ENCODE assay signal across 31 mouse cellular contexts in genomic region chr11:110347768-110348167, GRCm38 (mm10). TPM values are rescaled to one million over a fixed set of nuclear protein-coding genes. Genes with fewer than 3 reads are reported as not detected.
DNase-seq lines count a peak whose midpoint lies in the region; ATAC-seq and TF ChIP-seq lines count a peak whose summit lies in the region.
"Had no signal": no experiment of that assay in that cellular context is flagged by ENCODE, and none has a peak within 500 bp of the region (broad histone marks: within the 10 kb centered on the region; RNA-seq: fewer than 3 reads in every experiment).

No protein-coding gene starts in this region.

- TF ChIP-seq EP300 in heart, adult 2 months (IDR thresholded peaks at IDR 0.05; ENCODE audit: insufficient read depth, low read depth, low read length) = no peak
- TF ChIP-seq EP300 in MEL (IDR thresholded peaks at IDR 0.05; ENCODE audit: low read depth in 1 of 2, low read length in 2 of 2) = no peak

- no peaks in the 10 kb centered on the region for H3K4me1 ChIP-seq in heart, adult 2 months (ENCODE audit: control insufficient read depth, insufficient read depth, low read length)
- H3K4me1 ChIP-seq in MEL (ENCODE audit: control insufficient read depth in 1 of 2, insufficient read depth in 2 of 2, low read length in 2 of 2) = no peaks in the 10 kb centered on the region
- H3K4me1 ChIP-seq: embryonic facial prominence, embryonic 13.5 days; forebrain, embryonic 10.5 days; hindbrain, embryonic 13.5 days; liver, embryonic 15.5 days; midbrain, embryonic 10.5 days; midbrain, embryonic 15.5 days; neural tube, embryonic 12.5 days had no signal

- no peaks in the 10 kb centered on the region for H3K79me2 ChIP-seq in heart, adult 2 months (replicated peaks; ENCODE audit: control insufficient read depth, insufficient read depth, low read length)
- no peaks in the 10 kb centered on the region for H3K79me2 ChIP-seq in MEL (ENCODE audit: control insufficient read depth, insufficient read depth, low read length, poor library complexity)

- H3K4me3 ChIP-seq in heart, adult 2 months = no peak overlapping the region
- no peak overlapping the region for H3K4me3 ChIP-seq in left cerebral cortex, adult 2 months
- H3K4me3 ChIP-seq in MEL (ENCODE audit: control insufficient read depth in 1 of 2, insufficient read depth in 1 of 2, low read depth in 2 of 2, low read length in 2 of 2) = no peak overlapping the region
- H3K4me3 ChIP-seq: embryonic facial prominence, embryonic 13.5 days; forebrain, embryonic 10.5 days; hindbrain, embryonic 13.5 days; liver, embryonic 15.5 days; midbrain, embryonic 10.5 days; midbrain, embryonic 15.5 days; myocyte; neural tube, embryonic 12.5 days had no signal

- WGBS in heart, adult 2 months = 59% methylated on average over 6 of the region's 6 CpGs

- no peak overlapping the region for H3K9ac ChIP-seq in heart, adult 2 months (ENCODE audit: low read depth, low read length)
- H3K9ac ChIP-seq in MEL (ENCODE audit: control insufficient read depth, low read depth, low read length, poor library complexity, severe bottlenecking) = no peak overlapping the region
- H3K9ac ChIP-seq: embryonic facial prominence, embryonic 13.5 days; hindbrain, embryonic 13.5 days; liver, embryonic 15.5 days; midbrain, embryonic 15.5 days; neural tube, embryonic 12.5 days had no signal

- no peak for DNase-seq in heart, adult 2 months
- DNase-seq in heart, adult 18-20 months = no peak
- DNase-seq in left cerebral cortex, adult 2 months (ENCODE audit: extremely low spot score in 1 of 2, low spot score in 2 of 2) = no peak
- DNase-seq in left cerebral cortex, postnatal 4 days = no peak
- DNase-seq in 3T3-L1 (ENCODE audit: low read depth, low spot score) = peak; percentile 31
- DNase-seq in MEL (ENCODE audit: low read depth, low spot score) = no peak
- DNase-seq: adrenal gland, postnatal 14 days; B cell, adult 2 months; cerebellum, adult 11-12 months; cerebellum, adult 9-11 months; gastrocnemius, postnatal 36 days; heart, postnatal 36 days; kidney, adult 9 months; kidney, postnatal 14 days; liver; right cerebral cortex, adult 18-20 months; spleen, adult 18-20 months; thymus, adult 18-20 months; thymus, postnatal 25 days had no signal

- ATAC-seq in CD4-positive, CD25-positive, alpha-beta regulatory T cell, adult 4 months = no peak
- ATAC-seq: forebrain, embryonic 16.5 days; intestine, postnatal 0 days; midbrain, embryonic 15.5 days had no signal

- H3K27me3 ChIP-seq in heart, adult 2 months (ENCODE audit: control insufficient read depth, insufficient read depth, low read length) = no peaks in the 10 kb centered on the region
- peaks cover 0 to 3% of the 10 kb centered on the region in 2 experiments; a peak in 2 of 4 replicates for H3K27me3 ChIP-seq in MEL (ENCODE audit: control insufficient read depth in 1 of 2, insufficient read depth in 2 of 2, low read length in 2 of 2)
- H3K27me3 ChIP-seq: embryonic facial prominence, embryonic 13.5 days; hindbrain, embryonic 13.5 days; liver, embryonic 15.5 days; midbrain, embryonic 15.5 days; neural tube, embryonic 12.5 days had no signal

- intact Hi-C loops in heart, adult 2 months (cut with DNase I) = no loop called here
- intact Hi-C loops in left cerebral cortex, adult 2 months (cut with DNase I) = no loop called here
- intact Hi-C loops in left cerebral cortex, postnatal 4 days (cut with DNase I) = no loop called here

- TF ChIP-seq CTCF in heart, adult 2 months (IDR thresholded peaks at IDR 0.05) = peak; percentile 26
- peak; percentile 47 for TF ChIP-seq CTCF in left cerebral cortex, adult 2 months (IDR thresholded peaks at IDR 0.05)
- TF ChIP-seq CTCF in MEL (IDR thresholded peaks at IDR 0.05 in 2 of 3, conservative IDR thresholded peaks at IDR 0.05 in 1 of 3; ENCODE audit: control insufficient read depth in 1 of 3, insufficient read depth in 1 of 3, low read depth in 2 of 3, low read length in 3 of 3, poor library complexity in 1 of 3, severe bottlenecking in 1 of 3) = no peak

- no peak for TF ChIP-seq POLR2A in heart, adult 2 months (IDR thresholded peaks at IDR 0.05; ENCODE audit: insufficient read depth, low read depth, low read length)
- no peak for TF ChIP-seq POLR2A in MEL (IDR thresholded peaks at IDR 0.05; ENCODE audit: control insufficient read depth in 1 of 2, insufficient read depth in 1 of 2, low read depth in 1 of 2, low read length in 2 of 2, poor library complexity in 1 of 2)

- H3K27ac ChIP-seq in heart, adult 2 months = no peak overlapping the region
- H3K27ac ChIP-seq in left cerebral cortex, adult 2 months = no peak overlapping the region
- H3K27ac ChIP-seq in MEL (ENCODE audit: control insufficient read depth, low read depth, low read length) = no peak overlapping the region
- H3K27ac ChIP-seq: embryonic facial prominence, embryonic 13.5 days; forebrain, embryonic 10.5 days; hindbrain, embryonic 13.5 days; liver, embryonic 15.5 days; midbrain, embryonic 10.5 days; midbrain, embryonic 15.5 days; neural tube, embryonic 12.5 days had no signal

- no peaks in the 10 kb centered on the region for H3K36me3 ChIP-seq in heart, adult 2 months (ENCODE audit: control insufficient read depth, insufficient read depth, low read length)
- no peaks in the 10 kb centered on the region for H3K36me3 ChIP-seq in MEL (ENCODE audit: control insufficient read depth in 1 of 2, insufficient read depth in 2 of 2, low read length in 2 of 2)
- H3K36me3 ChIP-seq: embryonic facial prominence, embryonic 13.5 days; forebrain, embryonic 10.5 days; G1E; hindbrain, embryonic 13.5 days; liver, embryonic 15.5 days; midbrain, embryonic 10.5 days; midbrain, embryonic 15.5 days; neural tube, embryonic 12.5 days had no signal

- TF ChIP-seq RAD21 in MEL (IDR thresholded peaks at IDR 0.05; ENCODE audit: low read depth, low read length) = peak; percentile 30

- no peaks in the 10 kb centered on the region for H3K9me3 ChIP-seq in MEL (replicated peaks; ENCODE audit: insufficient read depth, low read length)
- H3K9me3 ChIP-seq: embryonic facial prominence, embryonic 13.5 days; forebrain, embryonic 10.5 days; hindbrain, embryonic 13.5 days; liver, embryonic 15.5 days; midbrain, embryonic 10.5 days; midbrain, embryonic 15.5 days; neural tube, embryonic 12.5 days had no signal

TF ChIP-seq in MEL, 35 proteins besides CTCF, POLR2A, EP300 and RAD21:
- TF ChIP-seq NELFE (IDR thresholded peaks at IDR 0.05; ENCODE audit: low read depth, low read length) = no peak
- TF ChIP-seq MAX (IDR thresholded peaks at IDR 0.05; ENCODE audit: low read length) = no peak
- TF ChIP-seq GATA1 (IDR thresholded peaks at IDR 0.05; ENCODE audit: low read depth, low read length) = no peak
- TF ChIP-seq TBP (IDR thresholded peaks at IDR 0.05; ENCODE audit: low read depth, low read length) = no peak
- TF ChIP-seq ETS1 (IDR thresholded peaks at IDR 0.05; ENCODE audit: low read depth, low read length) = no peak
- TF ChIP-seq TCF12 (IDR thresholded peaks at IDR 0.05; ENCODE audit: low read depth, low read length) = no peak
- TF ChIP-seq MEF2A (IDR thresholded peaks at IDR 0.05; ENCODE audit: extremely low read depth, insufficient replicate concordance, low read depth, low read length, poor library complexity, severe bottlenecking) = no peak
- no peak for TF ChIP-seq JUND (IDR thresholded peaks at IDR 0.05; ENCODE audit: low read depth, low read length)
- no peak for TF ChIP-seq POLR2AphosphoS5 (IDR thresholded peaks at IDR 0.05; ENCODE audit: borderline replicate concordance, low read depth, low read length)
- no peak for TF ChIP-seq SMC3 (IDR thresholded peaks at IDR 0.05; ENCODE audit: low read depth, low read length)
- no peak for TF ChIP-seq HCFC1 (IDR thresholded peaks at IDR 0.05; ENCODE audit: low read depth, low read length)
- TF ChIP-seq MYC (IDR thresholded peaks at IDR 0.05; ENCODE audit: low read depth, low read length) = no peak
- no peak for TF ChIP-seq ELF1 (IDR thresholded peaks at IDR 0.05; ENCODE audit: low read depth, low read length)
- TF ChIP-seq NRF1 (IDR thresholded peaks at IDR 0.05; ENCODE audit: insufficient read depth, low read depth, low read length, poor library complexity, severe bottlenecking) = no peak
- no peak for TF ChIP-seq MAFK (IDR thresholded peaks at IDR 0.05; ENCODE audit: borderline replicate concordance, low read depth, low read length)
- no peak for TF ChIP-seq GABPA (IDR thresholded peaks at IDR 0.05; ENCODE audit: low read depth, low read length)
- TF ChIP-seq ZC3H11A (IDR thresholded peaks at IDR 0.05; ENCODE audit: low read depth, low read length) = no peak
- TF ChIP-seq MAZ (IDR thresholded peaks at IDR 0.05; ENCODE audit: low read depth, low read length) = no peak
- TF ChIP-seq TAL1 (IDR thresholded peaks at IDR 0.05; ENCODE audit: low read length) = no peak

RNA-seq across cellular contexts. Expression of gene Abca5, which starts 10.3 kb away (rescaled TPM):
- 1 to 10 TPM; 6.7 to 9.1 TPM for total RNA-seq in heart, adult 2 months (2021)
- 1.2 and 2.3 TPM in 2 replicates for polyA plus RNA-seq in heart, adult 2 months (2012; rRNA removed)
- total RNA-seq in heart, adult 18-20 months (2021) = 1 to 10 TPM; 7.2 to 9.7 TPM
- total RNA-seq in left cerebral cortex, adult 2 months (2021) = 10 to 100 TPM; 44.3 to 46.9 TPM
- 10 to 100 TPM; 32.4 to 32.7 TPM for total RNA-seq in left cerebral cortex, postnatal 4 days (2021)
- 0.33 and 0.35 TPM in 2 replicates for total RNA-seq in MEL (2012; rRNA removed)
- polyA plus RNA-seq in MEL (2012; ENCODE audit: insufficient read depth in 1 of 2, insufficient read length in 2 of 2, low read depth in 1 of 2, low replicate concordance in 2 of 2, missing spikeins in 1 of 2) = under 1 TPM in 1 of 2 experiments, not detected in 1; 0.78 TPM
- polyA plus RNA-seq in CD4-positive, CD25-positive, alpha-beta regulatory T cell, adult 4 months (2017; shearing (Covaris generic)) = 1 to 10 TPM in 1 of 2 experiments, under 1 TPM in 1; 0.73 to 1.1 TPM
- polyA plus RNA-seq: G1E had no signal

RNA-seq across cellular contexts. Expression of gene Map2k6, which starts 51.2 kb away (rescaled TPM):
- total RNA-seq in heart, adult 2 months (2021) = 1 to 10 TPM; 3.8 TPM
- polyA plus RNA-seq in heart, adult 2 months (2012; rRNA removed) = 4.1 and 5.5 TPM in 2 replicates
- 1 to 10 TPM; 4.2 to 5.8 TPM for total RNA-seq in heart, adult 18-20 months (2021)
- 10 to 100 TPM; 23.1 to 25.4 TPM for total RNA-seq in left cerebral cortex, adult 2 months (2021)
- 10 to 100 TPM; 33.0 to 35.7 TPM for total RNA-seq in left cerebral cortex, postnatal 4 days (2021)
- 1.9 and 2.1 TPM in 2 replicates for total RNA-seq in MEL (2012; rRNA removed)
- 1 to 10 TPM in 1 of 2 experiments, not detected in 1; 3.2 TPM for polyA plus RNA-seq in MEL (2012; ENCODE audit: insufficient read depth in 1 of 2, insufficient read length in 2 of 2, low read depth in 1 of 2, low replicate concordance in 2 of 2, missing spikeins in 1 of 2)
- polyA plus RNA-seq in CD4-positive, CD25-positive, alpha-beta regulatory T cell, adult 4 months (2017; shearing (Covaris generic)) = 1 to 10 TPM; 5.8 to 8.8 TPM
- polyA plus RNA-seq: G1E had no signal

Comparison
In these comparisons a context has a peak if more than half of its experiments do, and no peak if none do; other contexts are left out.
1. CTCF ChIP-seq: peak in heart, adult 2 months (single experiment) and left cerebral cortex, adult 2 months (single experiment); none in MEL (0 of 3).